Mouse (Mus musculus): ENCODE data around the gene Btaf1.

The Btaf1 gene

DNA sequence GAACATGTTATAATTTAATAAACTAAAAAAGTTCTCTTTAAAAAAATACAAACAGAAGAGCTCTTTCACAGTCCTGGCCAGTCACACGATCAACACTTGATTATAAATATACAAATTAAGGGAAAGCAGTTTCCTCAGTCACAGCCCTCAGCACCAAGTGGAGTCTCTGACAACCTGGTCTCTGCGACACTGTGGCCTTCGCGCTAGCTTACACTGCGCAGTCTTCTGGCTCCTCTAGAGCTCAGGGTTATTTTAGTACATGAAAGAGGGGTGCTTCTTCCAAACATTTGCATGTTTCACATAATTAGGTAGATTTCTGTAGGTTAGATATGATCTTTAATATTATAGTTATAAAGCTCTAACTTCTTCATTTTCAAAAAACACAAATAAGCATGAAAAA, 96.3 kb downstream of the Btaf1 start:
- no peak for DNase-seq (ENCODE audit: low spot score)

DNA sequence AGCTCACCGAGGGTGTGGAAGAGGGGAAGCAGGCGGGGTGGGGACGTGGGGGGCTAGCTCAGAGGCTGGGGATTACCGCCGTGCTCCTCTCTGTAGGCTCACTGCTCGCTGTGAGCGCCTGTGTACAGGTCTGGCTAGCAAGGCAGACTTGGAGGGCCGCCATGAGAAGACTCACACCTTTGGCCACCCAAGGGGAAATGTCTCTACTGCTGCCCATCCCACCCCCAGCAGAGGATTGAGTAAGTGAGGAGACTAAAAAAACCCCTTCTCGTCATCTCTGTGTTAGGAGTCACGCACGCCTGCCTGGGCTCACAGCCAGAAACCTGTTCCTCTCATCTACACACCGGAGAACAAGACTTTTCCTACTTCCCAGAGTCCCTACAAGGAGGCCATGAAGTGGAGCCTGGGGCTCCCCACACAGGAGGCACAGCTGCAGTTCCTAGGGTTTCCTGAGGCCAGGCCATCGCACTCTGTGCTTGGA, 100.0 kb downstream of the Btaf1 start:
- no peak for DNase-seq (ENCODE audit: low spot score)

DNA sequence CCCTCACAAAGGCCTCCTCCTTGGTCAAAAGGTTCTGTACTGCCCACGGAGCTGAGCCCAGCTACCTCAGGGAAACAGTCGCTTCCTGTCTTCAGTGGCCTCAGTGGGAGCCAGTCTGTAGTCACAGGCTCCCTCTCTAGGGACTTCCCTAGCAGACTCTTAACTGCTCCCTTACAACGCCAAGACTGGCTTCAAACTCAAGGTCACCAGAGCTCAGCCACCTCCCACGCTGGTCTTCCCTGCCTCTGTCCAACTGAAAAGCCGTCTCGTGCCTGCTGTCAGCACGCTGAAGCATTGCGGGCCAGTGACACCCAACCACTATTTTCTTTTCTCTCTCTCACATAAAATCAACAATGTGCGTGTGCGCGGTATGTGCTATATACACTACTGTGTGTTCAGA, 100.5 kb downstream of the Btaf1 start:
- no peak for DNase-seq (ENCODE audit: low spot score)

DNA sequence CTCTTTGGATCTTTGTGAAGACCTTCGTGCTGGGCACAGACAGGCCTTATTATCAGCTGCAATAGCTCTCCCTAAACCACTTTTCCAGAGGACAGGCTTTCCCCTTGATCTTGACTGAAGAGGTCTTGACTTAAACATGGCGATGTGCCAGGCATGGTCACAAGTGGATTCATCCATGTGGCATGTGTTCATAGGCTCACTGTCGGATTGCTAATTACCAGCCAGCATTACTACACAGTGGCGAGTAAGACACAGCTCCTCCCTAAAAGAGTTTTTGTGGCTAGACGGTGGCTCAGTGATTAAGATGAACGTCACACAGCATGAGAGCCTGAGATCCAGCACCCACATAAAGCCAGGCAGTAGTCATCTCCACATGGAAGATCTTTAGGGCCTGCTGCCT, 103.9 kb downstream of the Btaf1 start:
- no peak for DNase-seq (ENCODE audit: low spot score)

DNA sequence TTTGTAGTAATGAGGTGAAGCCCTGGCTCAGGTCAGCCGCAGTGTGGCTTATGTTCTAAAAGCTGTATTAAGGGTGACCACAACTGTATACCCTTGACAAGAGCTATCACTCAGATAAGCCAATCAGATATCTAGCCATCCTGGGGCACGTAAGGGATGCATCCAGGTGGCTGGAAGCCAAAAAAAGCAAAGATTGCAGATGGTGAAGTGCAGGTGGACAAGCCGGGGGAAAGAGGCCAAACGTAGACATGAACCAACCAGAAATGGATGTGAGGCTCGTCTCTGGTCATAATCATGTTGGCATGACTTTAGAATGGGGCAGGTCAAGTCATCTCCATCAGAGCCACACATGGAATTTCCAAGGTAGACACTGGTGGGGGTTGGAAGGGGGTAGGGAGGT, 105.6 kb downstream of the Btaf1 start:
- DNase-seq (ENCODE audit: low spot score) = no peak

DNA sequence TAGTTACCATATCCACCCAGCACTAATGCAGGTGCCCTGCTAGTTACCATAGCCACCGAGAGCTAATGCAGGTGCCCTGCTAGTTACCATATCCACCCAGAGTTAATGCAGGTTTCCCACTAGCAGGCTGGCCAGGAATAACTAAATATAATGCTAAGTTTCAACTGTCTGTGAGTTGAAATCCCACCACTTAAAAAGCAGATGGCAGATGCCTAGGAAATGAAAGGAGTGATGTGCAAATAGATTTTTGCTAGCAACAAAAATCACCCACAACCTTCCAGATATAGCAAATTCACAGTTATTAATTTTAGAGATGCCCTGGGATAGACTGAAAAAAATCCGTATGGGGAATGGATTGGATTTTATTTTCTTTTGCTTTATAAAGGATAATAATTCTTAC, 106.5 kb downstream of the Btaf1 start:
- DNase-seq (ENCODE audit: low spot score) = no peak

DNA sequence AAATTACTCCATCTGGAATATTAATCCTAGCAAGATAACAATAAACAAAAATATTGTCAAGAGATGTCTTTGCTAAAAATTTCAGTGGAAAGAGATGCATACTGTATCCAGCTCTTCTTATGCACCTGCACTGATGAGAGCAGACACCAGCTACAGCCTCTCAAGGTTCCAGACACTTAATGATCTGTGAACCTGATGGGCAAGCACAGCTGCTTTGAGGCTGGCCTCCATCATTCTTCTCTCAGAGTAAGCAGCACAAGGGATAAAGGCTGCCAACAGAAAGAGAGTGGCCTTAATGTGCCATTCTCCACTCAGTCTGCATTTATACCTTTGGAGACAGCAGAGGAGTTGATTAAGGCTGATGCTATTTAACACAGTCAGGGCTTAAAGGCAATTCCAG, 115.0 kb downstream of the Btaf1 start:
- DNase-seq (ENCODE audit: low spot score) = no peak

DNA sequence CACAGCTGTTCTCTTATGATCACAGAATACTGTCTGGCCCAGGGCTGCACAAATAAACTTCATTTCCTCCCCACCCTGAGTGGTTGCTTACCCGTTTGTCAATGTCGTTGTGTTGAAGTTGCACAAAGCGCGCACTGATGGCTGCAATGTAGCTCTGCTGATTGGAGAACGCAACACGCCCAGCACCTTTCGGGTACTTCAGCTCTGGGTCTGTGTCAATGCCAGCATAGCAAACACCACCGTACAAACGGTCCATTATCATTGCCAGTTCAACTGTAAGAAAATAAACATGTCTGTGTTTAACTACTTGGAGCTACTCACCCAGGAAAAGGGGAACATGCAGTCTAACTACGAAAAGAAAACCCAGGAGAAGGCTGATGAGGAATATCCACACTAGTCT, 118.6 kb downstream of the Btaf1 start:
- DNase-seq (ENCODE audit: low spot score) = no peak

DNA sequence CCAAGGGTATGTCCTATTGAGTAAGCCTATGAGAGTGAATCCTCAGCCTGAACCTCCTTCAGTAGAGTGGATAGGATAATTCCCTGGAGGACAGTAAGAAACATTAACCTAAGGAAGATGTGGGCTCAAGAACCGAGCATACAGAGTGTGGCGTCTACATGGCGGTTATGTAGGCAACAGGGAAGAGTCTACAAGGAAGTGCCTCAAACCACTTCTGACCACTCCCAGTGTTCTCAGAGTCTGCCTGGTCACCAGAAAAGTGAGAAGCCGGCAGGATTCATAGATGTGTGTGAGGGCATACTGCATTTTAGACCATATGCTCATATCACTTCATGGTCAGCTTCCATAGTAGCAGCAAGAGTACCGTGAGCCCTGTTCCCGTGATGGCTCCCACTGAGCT, 122.6 kb downstream of the Btaf1 start:
- no peak for DNase-seq (ENCODE audit: low spot score)

DNA sequence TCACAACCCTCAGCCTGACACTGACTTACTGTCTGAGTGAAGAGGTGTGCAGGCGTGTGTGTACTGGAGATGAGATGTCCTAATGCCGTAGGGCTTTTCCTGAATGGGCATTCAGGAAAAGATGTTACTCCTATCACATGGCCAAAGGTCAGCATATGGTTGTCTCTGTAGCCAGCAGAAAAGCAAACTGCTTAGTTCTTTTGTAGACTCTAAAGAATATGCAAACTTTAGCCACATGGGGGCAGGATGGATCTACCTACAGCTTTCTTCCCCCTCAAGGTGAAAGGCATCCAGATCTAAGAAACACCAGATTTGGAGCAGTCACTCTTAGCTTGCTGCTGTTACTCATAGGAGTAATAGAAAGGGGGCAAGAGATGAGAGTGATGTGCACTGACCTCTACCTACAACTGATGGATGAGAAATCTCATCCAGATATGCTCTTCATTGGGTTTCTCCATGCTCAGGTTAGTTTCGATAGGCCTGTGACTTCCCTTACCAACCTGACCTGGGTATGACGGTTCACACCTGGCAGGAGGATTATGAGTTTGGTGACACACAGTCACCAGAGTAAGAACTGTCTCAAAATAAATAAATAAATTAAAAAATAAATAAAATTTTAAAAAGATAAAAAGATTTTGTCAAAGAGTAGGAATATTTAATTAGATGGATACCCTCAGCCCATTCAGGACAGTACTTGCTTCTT, 124.9 kb downstream of the Btaf1 start:
- peak; percentile 14 for DNase-seq (ENCODE audit: low spot score)

DNA sequence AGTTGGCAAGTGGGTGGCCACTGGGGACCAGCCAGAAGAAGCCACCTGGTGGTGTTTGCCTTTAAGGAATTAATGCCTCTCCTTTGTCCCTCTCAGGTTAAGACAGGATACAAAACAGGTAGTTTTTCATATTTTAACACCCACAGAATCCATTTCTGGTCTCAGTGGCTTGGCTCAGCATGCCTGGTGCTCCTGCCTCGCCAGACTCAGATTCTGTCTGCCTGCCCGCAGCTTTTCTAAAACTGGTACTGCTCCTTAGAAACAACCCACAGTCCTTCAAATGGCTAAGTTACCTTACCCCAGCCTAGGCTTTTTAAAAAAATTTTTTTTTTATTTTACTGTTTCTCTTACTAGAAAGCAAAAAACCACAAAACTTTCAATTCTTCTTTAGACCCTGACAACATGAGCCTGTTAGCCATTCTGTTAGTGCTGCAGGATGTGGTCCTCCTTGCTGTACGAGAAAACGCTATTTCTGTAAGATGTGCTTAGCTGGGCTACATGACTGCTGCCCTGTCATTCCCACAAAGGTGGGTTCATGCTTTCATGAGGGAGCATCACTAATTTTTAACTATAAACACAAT, 130.2 kb downstream of the Btaf1 start:
- no peak for DNase-seq (ENCODE audit: low spot score)

DNA sequence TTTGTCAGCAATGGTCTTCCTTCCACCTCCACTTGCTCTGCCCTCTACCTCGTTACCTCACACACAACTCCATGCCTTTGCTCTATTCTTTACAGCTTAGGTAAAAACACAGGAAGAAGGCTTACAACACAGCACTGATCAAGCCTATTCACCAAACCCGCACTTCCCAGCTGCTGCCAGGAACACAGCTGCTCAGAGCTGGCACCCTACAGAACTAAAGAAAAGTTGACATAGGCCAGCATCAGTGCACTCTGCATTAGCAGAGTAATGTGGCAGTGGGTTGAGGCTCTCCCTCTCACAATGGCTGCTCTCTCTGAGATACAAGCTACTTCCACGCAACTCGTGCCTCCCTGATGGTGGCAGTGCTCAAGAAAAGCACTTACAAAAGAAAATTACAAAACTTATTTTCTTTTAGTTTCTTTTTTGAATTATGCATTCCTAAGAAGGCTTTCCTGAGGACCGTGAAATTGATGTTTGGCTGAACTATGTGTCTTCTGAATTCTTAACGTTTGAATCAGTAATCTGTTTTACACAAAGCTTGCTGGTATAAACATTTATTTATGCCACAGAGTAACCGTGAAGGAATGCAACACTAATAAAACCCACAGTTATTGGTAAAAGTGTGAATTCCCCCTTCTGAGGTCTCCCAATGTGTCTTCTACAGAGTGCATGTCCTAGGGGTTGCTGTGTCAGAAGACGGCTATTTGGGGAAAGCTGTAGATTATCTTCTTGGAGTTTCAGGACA, 131.5 kb downstream of the Btaf1 start:
- no peak for DNase-seq (ENCODE audit: low spot score)

DNA sequence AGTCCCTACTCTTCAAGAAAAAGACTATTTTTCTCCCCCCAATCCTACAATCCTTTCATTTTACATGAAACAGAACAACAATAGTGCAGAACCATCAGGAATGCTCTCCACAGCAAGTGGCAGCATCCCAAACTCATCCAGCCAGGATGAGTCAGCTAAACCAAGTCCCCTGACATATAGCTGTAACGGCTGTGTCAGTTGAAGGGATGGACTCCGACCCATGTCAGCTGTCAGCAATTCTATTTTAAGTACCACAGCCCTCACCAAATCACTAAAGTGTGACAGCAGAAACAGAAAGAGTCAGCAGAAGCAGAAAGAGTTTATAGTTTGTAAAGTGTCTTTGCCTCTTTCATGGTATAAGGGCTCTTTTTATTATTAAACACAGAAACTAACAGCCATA, 133.7 kb downstream of the Btaf1 start:
- DNase-seq (ENCODE audit: low spot score) = no peak

DNA sequence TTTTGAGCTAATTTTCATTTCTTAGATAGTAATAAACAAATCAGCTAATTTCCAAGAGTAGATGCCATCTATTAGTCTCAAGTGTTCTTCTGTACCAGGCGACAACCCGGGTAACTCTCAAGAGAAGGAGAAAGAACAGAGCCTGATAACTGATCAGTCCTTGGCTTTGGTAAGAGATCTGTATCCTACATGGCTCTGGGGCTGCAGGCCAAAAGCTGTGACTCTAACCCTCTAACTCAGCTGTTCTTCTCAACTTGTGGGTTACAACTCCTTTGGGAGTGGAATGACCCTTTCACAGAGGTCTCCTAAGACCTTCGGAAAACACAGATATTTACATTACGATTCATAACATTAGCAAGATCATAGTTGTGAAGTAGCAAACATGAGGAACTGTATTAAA, 134.2 kb downstream of the Btaf1 start:
- no peak for DNase-seq (ENCODE audit: low spot score)

All from spleen, adult 12 weeks (tissue).